Mouse (Mus musculus) cerebral cortex, adult 2 months (tissue): ENCODE results near the gene Cfap298.

ENCODE experiments used
- WGBS: fragments of 180-500 bp; shearing (Covaris S2); methylation state at CpG from one replicate; pipeline ENCODE4 v1.1.7; 2018; 5-methylcytosine and 5-hydroxymethylcytosine counted together

Gene Cfap298

GRCm38 (mm10) chr16:90911766-90912165 lies 23.1 kb downstream of the Cfap298 start:
- WGBS, result 79% methylated on average over 13 of the region's 13 CpGs

GRCm38 (mm10) chr16:90910855-90911533 lies 23.9 kb downstream of the Cfap298 start:
- 85% methylated on average over 17 of the region's 17 CpGs for WGBS

GRCm38 (mm10) chr16:90907250-90907649 lies 27.7 kb downstream of the Cfap298 start:
- 80% methylated on average over 7 of the region's 7 CpGs for WGBS

GRCm38 (mm10) chr16:90903300-90903699 lies 31.6 kb downstream of the Cfap298 start:
- WGBS, result 74% methylated on average over 5 of the region's 5 CpGs

- WGBS, result 70% methylated on average over 4 of the region's 4 CpGs
Observed at GRCm38 (mm10) chr16:90901364-90901763, 33.5 kb downstream of the Cfap298 start.

- WGBS, result 63% methylated on average over 12 of the region's 12 CpGs
Observed at GRCm38 (mm10) chr16:90899498-90899897, 35.4 kb downstream of the Cfap298 start.

GRCm38 (mm10) chr16:90897651-90898050 lies 37.3 kb downstream of the Cfap298 start:
- 89% methylated on average over 3 of the region's 3 CpGs for WGBS

GRCm38 (mm10) chr16:90893792-90894191 lies 41.1 kb downstream of the Cfap298 start:
- WGBS, result 69% methylated on average over 9 of the region's 9 CpGs

- 37% methylated on average over 7 of the region's 7 CpGs for WGBS
Observed at GRCm38 (mm10) chr16:90893019-90893418, 41.9 kb downstream of the Cfap298 start.

GRCm38 (mm10) chr16:90892081-90892480 lies 42.8 kb downstream of the Cfap298 start:
- 54% methylated on average over 8 of the region's 8 CpGs for WGBS

- WGBS, result 59% methylated on average over 14 of the region's 14 CpGs
Observed at GRCm38 (mm10) chr16:90891601-90892000, 43.3 kb downstream of the Cfap298 start.

- whole genome bisulfite sequencing, result 79% methylated on average over 9 of the region's 9 CpGs
Observed at GRCm38 (mm10) chr16:90890683-90891082, 44.2 kb downstream of the Cfap298 start.

GRCm38 (mm10) chr16:90885781-90886565 lies 48.9 kb downstream of the Cfap298 start:
- 59% methylated on average over 9 of the region's 9 CpGs for WGBS

- WGBS, result 73% methylated on average over 2 of the region's 2 CpGs
Observed at GRCm38 (mm10) chr16:90885351-90885750, 49.6 kb downstream of the Cfap298 start.

- 53% methylated on average over 8 of the region's 8 CpGs for WGBS
Observed at GRCm38 (mm10) chr16:90882501-90882977, 52.4 kb downstream of the Cfap298 start.

- WGBS, result 95% methylated on average over 3 of the region's 3 CpGs
Observed at GRCm38 (mm10) chr16:90878135-90878860, 56.6 kb downstream of the Cfap298 start.
